Mouse (Mus musculus) frontal cortex, postnatal 25 days (tissue): Measurements from ENCODE around the gene Ifna16.

ENCODE experiments used
- DNase-seq, 2 experiments: peaks; one replicate each; pipeline ENCODE4 v3.0.0; 2022; ENCODE audit warnings: low spot score in 2 of 2

Gene Ifna16

DNA sequence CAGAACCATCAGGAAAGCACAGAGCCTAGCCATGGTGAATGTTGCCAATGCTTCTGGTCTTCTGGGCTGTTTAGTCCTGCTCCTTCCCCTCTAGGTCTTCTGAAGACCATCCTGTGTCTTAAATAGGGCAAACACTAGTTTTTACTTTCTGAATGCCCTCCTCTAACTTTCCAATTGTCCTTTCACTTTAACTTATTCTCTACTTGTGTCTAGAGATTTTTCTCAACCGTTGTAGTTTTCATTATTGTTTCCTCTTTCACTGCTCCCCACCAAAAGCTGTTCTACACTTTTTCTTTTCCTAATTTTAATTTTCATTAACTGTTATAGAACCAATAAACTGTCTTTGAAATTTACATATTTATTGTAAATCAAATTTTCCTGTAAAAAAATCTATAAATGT lies at the start of gene Ifna16:
TSS of gene Ifna16 (minus strand) at position 101 of the 400 bp plus-strand sequence.
- DNase-seq = no peak

DNA sequence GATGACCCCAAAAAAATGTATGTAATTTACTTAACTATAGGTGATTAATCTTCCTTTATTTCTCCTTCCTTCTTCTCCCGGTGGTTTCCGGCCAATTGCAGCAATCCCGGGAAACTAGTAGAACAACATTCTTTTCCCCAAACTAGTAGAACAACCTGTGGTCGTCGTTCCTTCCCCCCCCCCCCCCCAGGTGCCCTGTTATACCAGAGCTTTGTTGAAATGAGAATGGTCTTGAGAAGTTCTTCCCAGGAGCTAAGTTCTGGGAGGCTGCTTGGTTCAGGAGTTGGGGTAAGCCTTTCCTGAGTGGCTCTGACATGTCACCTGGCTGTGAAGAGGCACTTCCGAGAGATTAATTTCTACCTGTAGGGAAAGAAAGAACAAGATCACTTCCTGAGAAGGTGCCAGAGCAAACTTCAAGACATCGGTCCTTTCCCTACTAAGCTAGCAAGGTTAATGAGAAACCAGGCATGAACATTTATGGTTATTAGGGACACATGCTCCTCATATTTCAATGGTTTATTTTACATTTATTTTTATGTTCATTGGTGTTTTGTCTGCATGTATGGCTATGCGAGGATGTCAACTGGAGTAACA lies 46.9 kb upstream of the Ifna16 start:
- no peak for DNase-seq

DNA sequence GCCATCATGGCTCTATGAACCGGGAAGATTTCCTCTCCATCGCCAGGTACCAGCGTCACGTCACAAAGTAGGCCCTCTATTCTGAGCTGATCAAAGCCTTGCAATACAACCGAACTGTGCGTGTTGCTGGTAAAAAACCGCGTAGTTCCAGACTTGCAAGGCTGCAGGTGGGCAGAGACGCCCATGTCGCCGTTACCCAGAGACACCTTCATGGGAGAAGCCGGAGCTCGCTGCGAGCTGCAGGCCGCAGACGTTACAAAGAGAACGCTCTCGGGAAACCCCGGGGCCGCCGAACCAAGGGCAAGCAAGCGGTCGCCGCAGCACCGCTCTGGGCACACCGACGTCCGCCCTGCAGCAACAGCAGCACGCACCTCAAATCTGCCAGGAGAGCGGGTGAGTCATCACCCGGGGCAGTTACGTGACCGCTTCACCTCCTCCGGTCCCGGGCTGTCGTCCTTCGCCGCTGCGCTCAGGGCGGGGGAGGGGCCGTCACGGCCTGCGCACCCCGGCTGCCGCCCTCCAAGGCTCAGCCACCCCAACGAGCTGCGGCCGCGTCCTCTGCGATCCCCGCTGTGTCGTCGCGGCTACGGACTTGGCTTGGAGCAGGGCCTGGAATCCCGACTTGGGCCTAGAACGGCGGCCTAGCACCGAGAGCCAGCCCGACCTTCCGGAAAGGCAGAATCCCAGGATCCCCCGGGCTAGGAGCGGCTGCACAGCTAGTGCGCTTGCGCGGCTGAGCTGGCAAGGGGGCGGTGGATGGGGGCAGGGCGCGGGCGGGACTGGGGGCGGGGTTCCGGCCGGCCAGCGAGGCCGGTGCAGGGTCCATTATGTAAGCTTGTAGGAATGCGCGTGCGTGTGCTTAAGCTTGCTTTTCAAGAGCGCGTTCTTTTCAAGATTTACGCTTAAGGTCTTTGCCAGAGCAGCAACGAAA lies 45.3 kb upstream of the Ifna16 start, which contains the start of the genes Gm26566 and Klhl9:
TSS of gene Gm26566 (plus strand) at position 15 of the 931 bp plus-strand sequence.
TSS of gene Klhl9 (minus strand) at position 675 of the 931 bp plus-strand sequence.
- DNase-seq = peak; percentile 70 to 90

DNA sequence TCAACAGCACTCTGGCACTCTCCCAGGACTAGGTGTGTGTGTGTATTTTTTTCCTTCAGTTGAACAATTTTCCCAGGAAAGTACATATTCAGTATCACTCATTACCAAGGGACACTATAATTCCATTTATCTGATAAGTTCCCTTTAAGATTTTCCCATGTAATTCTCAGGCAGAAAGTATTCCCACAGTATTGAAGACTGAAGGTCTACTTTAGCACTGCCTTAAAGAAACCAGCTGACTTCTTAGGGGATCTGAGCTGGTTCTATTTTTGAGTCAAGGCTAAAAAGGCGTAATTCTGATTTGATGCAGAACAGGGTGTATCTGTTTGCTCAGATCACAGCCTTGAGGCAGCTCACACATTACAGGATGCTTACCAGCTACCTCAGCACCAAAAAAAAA lies 42.0 kb upstream of the Ifna16 start:
- DNase-seq = no peak

DNA sequence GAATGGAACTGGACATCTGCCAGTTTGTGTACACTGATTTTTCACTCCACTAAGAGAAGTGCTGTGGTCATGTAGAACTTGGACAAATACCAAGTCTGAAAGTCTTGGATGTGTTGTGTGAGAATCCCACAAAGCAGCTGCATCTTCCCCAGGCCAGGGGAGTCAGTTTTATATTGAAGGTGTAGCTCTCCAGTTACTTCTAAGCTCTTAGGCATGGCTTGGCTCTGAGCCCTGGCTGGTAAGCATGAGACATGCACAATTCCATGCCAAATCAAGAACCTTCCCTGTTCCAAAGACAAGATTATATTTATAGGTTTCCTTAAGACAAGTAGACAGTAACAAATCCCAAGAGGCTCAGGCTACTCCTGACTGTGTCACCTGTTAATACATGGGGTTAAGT lies 38.3 kb upstream of the Ifna16 start:
- no peak for DNase-seq

DNA sequence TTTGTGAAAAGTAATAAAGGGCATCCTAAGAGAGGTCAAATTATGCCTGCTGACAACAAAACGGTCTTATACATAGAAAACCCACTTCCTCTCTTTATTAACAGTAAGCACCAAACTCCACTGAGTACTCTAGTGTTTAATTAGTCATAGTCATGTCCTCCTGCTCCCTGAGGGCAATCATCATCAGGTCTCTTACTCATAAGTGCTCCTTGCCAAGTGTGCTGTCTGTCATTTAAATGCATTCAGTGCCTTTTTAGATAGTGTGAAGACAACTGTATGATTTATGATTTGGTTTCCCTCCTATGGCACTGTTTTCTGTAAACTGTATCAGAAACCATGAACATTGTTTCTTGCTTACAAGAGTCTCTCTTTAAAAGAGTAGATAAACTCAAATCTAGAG lies 37.6 kb upstream of the Ifna16 start:
- DNase-seq = no peak

DNA sequence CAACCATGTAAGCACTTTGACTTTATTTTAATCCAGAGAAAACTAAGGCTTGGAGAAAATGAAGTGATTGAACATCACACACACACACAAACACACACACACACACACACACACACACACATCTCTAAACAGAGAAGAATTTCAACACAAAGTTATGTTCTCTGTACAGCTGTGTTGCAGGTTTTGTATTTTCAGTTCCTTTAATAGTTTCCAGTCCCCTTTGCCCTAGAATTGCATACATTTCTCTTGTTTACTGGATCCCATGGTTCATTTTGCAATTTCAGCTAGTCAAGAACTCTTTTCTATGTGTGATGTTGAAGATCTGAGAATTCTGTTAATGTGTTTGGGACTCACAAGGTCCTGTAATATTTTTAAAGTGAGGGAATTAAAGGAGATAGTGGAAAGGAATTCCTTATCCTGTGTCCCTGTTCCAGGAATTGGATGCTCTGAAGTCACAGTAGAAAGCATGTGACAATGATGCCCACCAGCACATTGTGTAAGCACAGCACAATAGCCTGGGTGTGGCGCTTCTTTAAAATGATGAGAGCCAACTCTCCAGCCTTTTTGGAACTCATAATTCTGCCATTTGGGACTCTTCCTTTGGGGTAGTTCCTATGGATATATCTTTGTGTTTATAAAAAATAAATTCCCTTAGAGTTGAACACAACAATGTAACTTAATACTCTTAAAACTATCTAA lies 30.6 kb upstream of the Ifna16 start:
- no peak for DNase-seq

DNA sequence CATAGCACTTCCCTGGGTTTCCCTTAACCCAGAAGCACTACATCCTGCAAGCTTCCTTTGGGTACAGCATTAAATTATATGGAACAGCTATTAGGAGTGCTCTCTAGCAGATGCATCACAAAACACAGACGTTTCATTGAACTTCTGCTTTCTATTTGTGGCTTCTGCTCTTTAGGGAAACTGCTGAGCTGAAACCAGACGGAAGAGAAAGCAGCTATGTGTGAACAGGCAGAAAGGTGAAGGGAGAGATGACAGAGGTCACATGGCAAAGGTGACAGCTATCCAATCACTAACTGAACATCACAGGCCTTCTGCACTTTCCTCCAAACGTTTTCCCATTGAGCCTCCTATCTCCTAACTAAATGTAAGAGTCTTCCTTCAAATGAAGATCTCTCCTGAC lies 29.2 kb upstream of the Ifna16 start:
- no peak for DNase-seq

DNA sequence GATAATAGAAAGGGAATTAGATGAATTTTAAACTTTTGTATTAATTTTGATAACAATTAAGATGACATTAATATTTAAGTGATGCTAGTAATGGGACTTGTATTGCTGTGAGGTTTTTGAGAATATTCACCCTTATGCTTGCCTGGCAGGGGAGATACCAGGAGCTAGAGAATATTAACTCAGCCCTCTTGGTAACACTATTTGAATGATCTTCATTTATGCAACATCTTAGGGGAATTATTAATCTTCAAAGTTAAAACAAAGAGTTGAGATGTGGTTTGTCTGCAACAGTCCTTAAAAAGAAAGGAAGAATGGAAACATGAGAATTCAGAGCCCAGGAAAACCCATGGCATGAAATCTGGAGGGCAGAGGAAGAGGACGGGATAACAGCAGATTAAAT lies 22.6 kb upstream of the Ifna16 start:
- no peak for DNase-seq

DNA sequence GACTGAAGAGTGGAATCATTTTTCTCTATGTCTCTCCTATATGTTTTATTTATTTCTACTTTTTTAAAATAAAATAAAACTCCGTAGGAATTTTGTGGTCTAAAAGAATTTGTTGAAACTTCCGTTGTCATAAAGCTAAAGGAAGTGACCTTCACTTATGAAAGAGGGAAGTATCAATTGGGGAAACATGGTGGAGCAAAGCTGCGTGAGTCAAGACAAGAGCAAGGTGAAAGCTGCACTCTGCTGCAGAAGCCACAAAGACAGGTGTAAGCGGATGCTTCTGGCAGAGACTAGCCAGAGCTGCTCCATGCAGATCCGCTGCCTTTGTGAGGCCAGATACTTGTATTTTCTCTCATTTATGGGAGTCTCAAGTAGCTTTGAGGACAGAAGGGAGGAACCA lies 22.1 kb upstream of the Ifna16 start:
- DNase-seq = no peak

DNA sequence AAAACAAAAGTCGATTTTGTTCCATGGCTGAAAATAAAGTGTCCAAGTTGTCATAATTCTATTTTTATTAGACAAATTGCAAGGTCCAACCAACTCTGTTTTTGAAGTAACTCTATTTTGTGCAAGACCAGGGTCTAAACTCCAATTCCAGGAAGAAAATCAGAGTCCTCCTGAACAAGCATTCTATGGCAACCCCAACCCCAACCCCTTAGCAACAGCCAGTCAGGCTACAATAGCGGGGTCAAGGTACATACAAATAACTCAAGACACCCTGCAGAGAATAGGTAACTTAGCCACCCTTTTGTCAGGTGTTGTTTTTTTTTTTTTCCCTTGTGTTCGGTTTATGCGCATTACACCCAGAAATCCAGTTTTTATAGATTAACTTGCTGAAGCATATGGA lies 21.0 kb upstream of the Ifna16 start:
- DNase-seq = no peak

DNA sequence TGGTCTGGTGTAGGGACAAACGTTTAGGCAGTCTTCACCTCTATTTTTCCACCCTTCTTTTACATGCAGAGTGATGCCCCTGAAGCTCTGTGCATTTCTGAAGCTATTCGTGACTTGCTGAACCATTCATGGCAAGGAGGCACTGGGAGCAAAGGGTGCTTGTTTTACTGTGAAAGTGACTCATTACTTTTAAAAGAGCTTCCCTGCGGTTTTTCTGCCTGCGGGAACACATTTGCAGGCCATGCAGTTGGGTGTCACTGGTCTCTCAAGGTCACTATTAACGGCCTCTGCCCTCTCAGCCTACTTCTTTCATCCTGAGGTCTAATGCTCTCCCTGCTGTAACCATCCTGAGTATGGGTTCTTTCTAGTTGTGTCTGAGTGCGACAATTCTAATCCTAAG lies 20.4 kb upstream of the Ifna16 start:
- no peak for DNase-seq

DNA sequence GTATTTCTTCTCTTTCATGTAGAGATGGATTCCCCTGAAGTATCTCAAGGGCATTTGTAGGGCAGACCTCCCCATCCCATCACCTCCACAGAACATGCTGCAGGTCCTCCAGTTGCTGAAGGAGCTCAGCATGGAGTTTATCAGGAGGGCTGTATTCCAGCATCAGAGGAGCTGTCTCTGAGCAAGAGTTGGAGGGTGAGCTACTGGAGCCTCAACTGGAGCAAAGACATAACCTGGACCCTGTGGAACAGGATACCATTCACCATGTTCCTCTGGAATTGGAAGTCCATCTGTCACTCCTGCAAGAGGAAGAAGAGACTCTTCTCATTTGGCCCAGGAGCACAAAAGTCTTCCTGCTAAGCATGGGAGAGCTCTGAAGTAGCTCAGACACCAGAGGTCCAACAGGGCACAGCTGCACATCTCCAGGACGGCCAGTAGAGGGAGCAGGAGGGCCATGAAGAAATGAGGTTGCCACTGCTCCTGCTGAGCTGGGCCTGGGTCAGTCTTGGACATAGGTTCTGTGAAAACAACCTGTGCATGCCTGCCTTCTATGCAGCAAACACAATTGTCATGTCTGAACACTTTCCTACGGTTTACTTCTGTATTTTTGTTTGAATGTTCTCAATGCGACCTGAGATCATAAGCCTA lies 19.6 kb upstream of the Ifna16 start:
- peak; percentile 24 to 52 for DNase-seq

DNA sequence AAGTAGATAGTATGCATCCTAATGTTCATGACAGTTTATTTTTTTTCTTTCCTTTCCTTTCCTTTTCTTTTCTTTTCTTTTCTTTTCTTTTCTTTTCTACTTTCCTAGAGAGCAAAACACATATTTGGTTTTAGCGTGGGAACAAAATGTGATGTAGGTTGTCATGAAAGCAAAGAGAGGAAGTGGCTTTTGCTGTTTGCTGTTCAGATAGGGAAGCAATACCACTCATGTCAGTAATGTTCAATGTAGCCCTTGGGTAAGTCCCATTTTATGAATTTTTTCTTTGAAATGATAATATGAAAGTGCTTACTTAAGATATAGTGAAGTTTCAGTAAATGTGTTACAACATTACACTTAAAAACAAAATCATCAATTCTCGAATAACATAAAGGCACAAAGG lies 16.7 kb upstream of the Ifna16 start:
- no peak for DNase-seq

DNA sequence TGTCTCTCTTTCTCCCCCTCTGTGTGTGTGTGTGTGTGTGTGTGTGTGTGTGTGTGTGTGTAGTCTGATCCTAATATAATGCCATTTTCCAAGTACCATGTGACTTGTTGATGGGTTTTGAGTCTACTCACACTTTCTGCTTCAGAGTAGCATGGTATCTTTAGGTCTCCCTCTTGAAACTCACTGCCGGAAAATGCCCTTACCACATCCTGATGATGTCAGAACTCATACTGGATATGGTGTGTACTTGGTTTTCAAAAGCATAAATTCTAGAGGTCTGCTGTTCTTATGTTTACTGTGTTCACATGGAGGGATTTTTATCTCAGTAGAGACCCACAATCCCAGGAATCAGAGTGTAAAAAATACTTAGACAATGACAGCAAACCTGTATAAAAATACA lies 15.8 kb upstream of the Ifna16 start:
- no peak for DNase-seq

DNA sequence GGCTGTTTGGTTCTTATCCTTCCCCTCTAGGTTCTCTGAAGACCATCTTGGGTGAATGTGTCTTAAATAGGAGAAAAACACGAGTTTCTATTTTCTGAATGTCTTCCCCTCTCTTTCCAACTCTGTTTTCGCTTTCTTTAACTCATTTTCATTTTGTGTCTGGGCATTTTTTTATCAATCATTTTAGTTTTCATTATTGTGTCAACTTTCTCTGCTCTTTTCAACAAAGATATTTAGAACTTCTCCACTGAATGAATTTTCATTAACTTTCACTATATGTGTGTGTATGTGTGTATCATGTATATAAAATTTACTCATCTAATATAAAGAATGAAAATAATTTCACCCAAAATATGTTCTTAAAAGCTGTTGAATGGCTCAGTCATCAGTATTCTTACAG lies 14.5 kb upstream of the Ifna16 start, which contains the start of gene Ifnab:
TSS of gene Ifnab (minus strand) at position 101 of the 400 bp plus-strand sequence.
- DNase-seq = no peak

DNA sequence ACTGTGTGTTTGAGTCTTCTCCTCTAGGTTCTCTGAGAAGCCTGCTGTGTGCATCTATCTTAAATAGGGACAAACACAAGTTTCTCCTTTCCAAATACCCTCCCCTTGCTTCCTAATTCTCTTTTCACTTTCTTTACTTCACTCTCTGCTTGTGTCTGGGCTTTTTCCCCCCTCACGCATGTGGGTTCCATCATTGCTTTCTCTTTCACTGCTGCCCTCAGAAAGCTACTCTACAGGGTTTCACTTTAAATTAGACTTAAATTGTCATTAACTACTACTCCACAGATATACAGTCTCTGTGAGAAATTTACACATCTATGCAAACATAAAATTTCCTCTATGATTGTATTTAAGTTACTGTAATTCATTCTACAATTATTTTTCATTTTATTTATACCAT lies 7.1 kb upstream of the Ifna16 start, which contains the start of gene Ifna2:
TSS of gene Ifna2 (minus strand) at position 101 of the 400 bp plus-strand sequence.
- DNase-seq = no peak

DNA sequence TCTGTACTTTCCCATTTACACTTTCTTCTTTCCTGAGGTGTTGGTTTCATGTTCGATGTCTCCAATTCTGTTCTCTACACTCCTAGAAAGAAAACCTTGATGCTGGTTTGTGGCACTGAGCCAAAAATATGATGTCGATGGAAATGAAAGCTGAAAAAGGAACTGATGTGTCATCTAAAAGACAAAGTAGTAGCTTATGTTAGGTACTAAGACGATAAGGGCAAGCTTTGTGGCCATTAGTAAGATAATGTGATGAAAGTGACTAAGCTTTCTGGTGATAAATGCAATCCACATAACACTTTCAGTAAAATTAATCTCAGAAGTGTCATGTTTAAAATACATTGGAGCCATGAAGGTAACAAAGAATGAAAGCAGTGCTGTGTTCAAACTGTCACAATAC lies 4.6 kb upstream of the Ifna16 start:
- no peak for DNase-seq

DNA sequence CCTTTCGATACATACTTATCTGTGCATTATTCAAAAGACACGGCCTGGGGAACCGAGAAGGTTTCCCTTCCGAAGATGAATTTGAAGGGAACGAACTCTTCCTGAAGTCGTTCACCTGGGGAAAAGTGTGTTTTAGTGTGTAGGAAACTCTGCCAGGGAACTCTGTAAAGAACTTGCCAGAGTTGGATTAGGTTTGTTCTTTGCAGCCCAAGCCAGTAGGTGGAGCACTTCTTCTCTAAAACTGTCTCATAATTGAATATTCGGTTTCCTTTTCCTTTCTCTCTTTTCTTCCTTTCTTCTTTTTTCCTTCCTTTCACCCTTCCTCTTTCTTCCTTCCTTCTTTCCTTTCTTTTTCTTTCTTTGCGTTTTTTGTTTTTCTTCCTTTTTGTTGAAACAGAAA lies 3.6 kb upstream of the Ifna16 start:
- DNase-seq = no peak

DNA sequence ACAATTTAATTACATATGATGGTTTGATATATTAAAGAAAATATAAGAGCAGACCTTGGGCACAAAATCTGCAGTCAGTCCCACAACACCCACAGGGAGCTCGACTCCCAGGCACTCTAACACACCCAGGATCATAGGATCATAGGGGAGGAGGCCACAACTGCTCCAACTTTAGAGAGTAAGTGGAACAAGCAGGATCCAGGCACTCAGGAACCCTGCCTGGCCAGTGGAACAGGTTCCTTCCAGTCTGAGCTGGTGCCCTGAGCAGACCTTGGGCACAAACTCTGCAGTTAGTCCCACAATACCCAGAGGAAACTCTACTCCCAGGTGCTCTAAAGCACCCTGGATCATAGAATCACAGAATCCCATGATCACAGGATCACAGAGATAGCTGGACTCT lies 21.3 kb downstream of the Ifna16 start:
- no peak for DNase-seq

DNA sequence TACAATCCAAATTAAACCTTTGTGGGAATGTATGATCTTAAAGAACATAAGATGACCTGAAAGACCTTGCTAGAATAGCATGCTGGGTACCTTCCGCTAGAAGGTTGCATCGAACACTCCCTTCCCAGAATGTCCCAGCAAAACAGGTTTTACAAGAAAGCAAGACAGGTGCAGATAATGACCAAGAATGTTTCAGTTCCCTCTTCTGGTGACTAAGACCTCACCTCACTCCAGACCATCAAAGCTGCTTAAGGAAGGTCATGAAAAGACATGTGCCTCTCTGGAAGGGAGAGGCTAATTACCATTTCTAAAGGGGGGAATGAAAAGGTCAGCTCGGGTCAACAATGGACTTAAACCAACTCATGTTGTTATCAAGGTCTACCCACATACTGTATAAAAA lies 23.1 kb downstream of the Ifna16 start:
- no peak for DNase-seq

DNA sequence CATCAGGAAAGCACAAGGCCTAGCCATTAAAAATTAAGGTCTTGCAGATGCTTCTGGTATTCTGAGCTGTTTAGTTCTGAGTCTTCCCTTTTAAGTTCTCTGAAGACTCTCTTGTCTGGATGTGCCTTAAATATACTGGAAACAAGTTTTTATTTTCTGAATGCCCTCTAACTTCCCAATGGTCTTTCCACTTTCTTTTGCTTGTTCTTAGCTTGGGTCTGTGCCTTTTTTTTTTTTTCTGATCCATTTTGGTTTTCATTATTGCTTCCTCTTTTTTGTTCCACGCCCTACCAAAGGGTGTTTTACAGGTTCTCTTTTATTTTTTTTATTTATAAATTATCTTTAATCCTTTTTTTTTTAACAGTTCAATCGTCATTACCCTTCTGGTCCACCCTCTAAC lies 32.4 kb downstream of the Ifna16 start, which contains the start of gene Ifna13:
TSS of gene Ifna13 (minus strand) at position 101 of the 400 bp plus-strand sequence.
- DNase-seq = no peak
